Mouse (Mus musculus) embryonic fibroblast, embryonic 13.5 days (primary cell): ENCODE results near the gene Rmnd1.

ENCODE experiments used
- CTCF ChIP-seq: IDR thresholded peaks from 2 replicates; pipeline ENCODE4 v1.5.1; 2011; ENCODE audit warnings: mild to moderate bottlenecking, control low read depth, low read length, moderate library complexity, borderline replicate concordance; ENCODE audit not compliant: insufficient read depth
- POLR2A ChIP-seq: IDR thresholded peaks from 2 replicates; pipeline ENCODE4 v1.6.1; 2011; ENCODE audit warnings: low read depth, mild to moderate bottlenecking, control low read depth, low read length, moderate library complexity

GRCm38 (mm10) chr10:4374734-4375133, 57.5 kb downstream of the Rmnd1 start:
- TF ChIP-seq CTCF (no peak), POLR2A (no peak)
